In genomic region chr9:56550178-56550577, GRCm38 (mm10) we compare ENCODE assay signal across 29 mouse cellular contexts.
A peak's percentile ranks its signal among the peaks of the same experiment; 100 is the strongest.
DNase-seq lines count a peak whose midpoint lies in the region; ATAC-seq and TF ChIP-seq lines count a peak whose summit lies in the region.
"Had no signal": no experiment of that assay in that cellular context is flagged by ENCODE, and none has a peak within 500 bp of the region (broad histone marks: within the 10 kb centered on the region; RNA-seq: fewer than 3 reads in every experiment).

No protein-coding gene starts in this region.

- no peaks in the 10 kb centered on the region for H3K27me3 ChIP-seq in heart, adult 2 months (ENCODE audit: control insufficient read depth, insufficient read depth, low read length)
- no peaks in the 10 kb centered on the region for H3K27me3 ChIP-seq in heart, embryonic 11.5 days (ENCODE audit: control insufficient read depth, insufficient read depth, low read length)
- H3K27me3 ChIP-seq in embryonic facial prominence, embryonic 10.5 days (replicated peaks; ENCODE audit: low read depth, poor library complexity, severe bottlenecking), result peaks cover 10% of the 10 kb centered on the region; the same call in 1 of the 2 replicates
- H3K27me3 ChIP-seq: embryonic facial prominence, embryonic 13.5 days; forebrain, embryonic 15.5 days; heart, embryonic 15.5 days; hindbrain, embryonic 12.5 days; liver, embryonic 15.5 days; neural tube, embryonic 15.5 days; Patski had no signal

- H3K79me2 ChIP-seq in heart, adult 2 months (replicated peaks; ENCODE audit: control insufficient read depth, insufficient read depth, low read length), result no peaks in the 10 kb centered on the region

- H3K27ac ChIP-seq in heart, adult 2 months, result peak overlapping the region; percentile 59
- H3K27ac ChIP-seq in heart, embryonic 11.5 days (ENCODE audit: low read depth, low read length), result no peak overlapping the region
- 0 out of 2 replicates have a peak overlapping the region, but pooled peaks have one; percentile 0 for H3K27ac ChIP-seq in embryonic facial prominence, embryonic 10.5 days (replicated peaks)
- H3K27ac ChIP-seq: embryonic facial prominence, embryonic 13.5 days; forebrain, embryonic 10.5 days; forebrain, embryonic 15.5 days; heart, embryonic 15.5 days; hindbrain, embryonic 12.5 days; limb, embryonic 12.5 days; liver, embryonic 15.5 days; midbrain, embryonic 13.5 days; neural tube, embryonic 15.5 days had no signal

- H3K4me3 ChIP-seq in heart, adult 2 months, result no peak overlapping the region
- no peak overlapping the region for H3K4me3 ChIP-seq in heart, embryonic 11.5 days (ENCODE audit: low read depth, low read length)
- H3K4me3 ChIP-seq in embryonic facial prominence, embryonic 10.5 days, result no peak overlapping the region
- H3K4me3 ChIP-seq: embryonic facial prominence, embryonic 13.5 days; forebrain, embryonic 10.5 days; forebrain, embryonic 15.5 days; heart, embryonic 15.5 days; hindbrain, embryonic 12.5 days; limb, embryonic 12.5 days; liver, embryonic 15.5 days; midbrain, embryonic 13.5 days; neural tube, embryonic 15.5 days had no signal

- H3K9ac ChIP-seq in heart, adult 2 months (ENCODE audit: low read depth, low read length), result peak overlapping the region; percentile 28; the same call in 1 of the 2 replicates
- H3K9ac ChIP-seq in heart, embryonic 11.5 days (ENCODE audit: low read depth, low read length), result no peak overlapping the region
- H3K9ac ChIP-seq: embryonic facial prominence, embryonic 13.5 days; forebrain, embryonic 15.5 days; heart, embryonic 15.5 days; hindbrain, embryonic 12.5 days; limb, embryonic 12.5 days; liver, embryonic 15.5 days; lung, embryonic 14.5 days; midbrain, embryonic 13.5 days; neural tube, embryonic 15.5 days had no signal

- peaks cover 24% of the 10 kb centered on the region for H3K4me1 ChIP-seq in heart, adult 2 months (ENCODE audit: control insufficient read depth, insufficient read depth, low read length)
- peaks cover 13% of the 10 kb centered on the region for H3K4me1 ChIP-seq in heart, embryonic 11.5 days (ENCODE audit: control insufficient read depth, insufficient read depth, low read length)
- peaks cover 59% of the 10 kb centered on the region for H3K4me1 ChIP-seq in embryonic facial prominence, embryonic 10.5 days

- no peak for TF ChIP-seq CTCF in heart, adult 2 months (IDR thresholded peaks at IDR 0.05)

- no peak for ATAC-seq in heart, embryonic 11.5 days (replicated peaks; ENCODE audit: insufficient number of reproducible peaks, low FRiP score, low TSS enrichment)
- ATAC-seq: forebrain, embryonic 15.5 days; intestine, embryonic 16.5 days; midbrain, embryonic 13.5 days; Patski had no signal

- intact Hi-C loops in heart, adult 2 months (cut with DNase I), result no loop called here

- H3K36me3 ChIP-seq in heart, adult 2 months (ENCODE audit: control insufficient read depth, insufficient read depth, low read length), result no peaks in the 10 kb centered on the region
- no peaks in the 10 kb centered on the region for H3K36me3 ChIP-seq in heart, embryonic 11.5 days (ENCODE audit: control insufficient read depth, insufficient read depth, low read length)
- H3K36me3 ChIP-seq in embryonic facial prominence, embryonic 10.5 days (replicated peaks), result no peaks in the 10 kb centered on the region
- H3K36me3 ChIP-seq: embryonic facial prominence, embryonic 13.5 days; forebrain, embryonic 10.5 days; forebrain, embryonic 15.5 days; heart, embryonic 15.5 days; hindbrain, embryonic 12.5 days; limb, embryonic 12.5 days; liver, embryonic 15.5 days; midbrain, embryonic 13.5 days; neural tube, embryonic 15.5 days had no signal

- no peaks in the 10 kb centered on the region for H3K9me3 ChIP-seq in heart, embryonic 11.5 days (replicated peaks; ENCODE audit: control insufficient read depth, low read length)
- no peaks in the 10 kb centered on the region for H3K9me3 ChIP-seq in embryonic facial prominence, embryonic 10.5 days
- H3K9me3 ChIP-seq: embryonic facial prominence, embryonic 13.5 days; forebrain, embryonic 10.5 days; forebrain, embryonic 15.5 days; heart, embryonic 15.5 days; hindbrain, embryonic 12.5 days; limb, embryonic 12.5 days; liver, embryonic 15.5 days; midbrain, embryonic 13.5 days; neural tube, embryonic 15.5 days had no signal

- no peak for TF ChIP-seq POLR2A in heart, adult 2 months (IDR thresholded peaks at IDR 0.05; ENCODE audit: insufficient read depth, low read depth, low read length)

- no peak overlapping the region for H3K4me2 ChIP-seq in heart, embryonic 11.5 days
- H3K4me2 ChIP-seq: embryonic facial prominence, embryonic 13.5 days; forebrain, embryonic 15.5 days; heart, embryonic 15.5 days; hindbrain, embryonic 12.5 days; limb, embryonic 12.5 days; liver, embryonic 15.5 days; lung, embryonic 14.5 days; midbrain, embryonic 13.5 days; neural tube, embryonic 15.5 days had no signal

- 56% methylated on average over 4 of the region's 4 CpGs for WGBS in heart, adult 2 months
- 52% methylated on average over 4 of the region's 4 CpGs for WGBS in heart, embryonic 11.5 days (ENCODE audit: insufficient replicate concordance)
- WGBS in embryonic facial prominence, embryonic 10.5 days, result 52% methylated on average over 4 of the region's 4 CpGs

- no peak for TF ChIP-seq EP300 in heart, adult 2 months (IDR thresholded peaks at IDR 0.05; ENCODE audit: insufficient read depth, low read depth, low read length)

- no peak for DNase-seq in heart, adult 2 months
- DNase-seq in thymus, postnatal 14 days, result peak; percentile 22
- DNase-seq in thymus, postnatal 25 days, result no peak
- no peak for DNase-seq in embryonic facial prominence, embryonic 10.5 days (ENCODE audit: low spot score)
- DNase-seq in kidney, adult 8-10 months, result no peak
- no peak for DNase-seq in ovary, adult 18-20 months (ENCODE audit: low spot score)
- DNase-seq: adrenal gland, postnatal 10 days; cerebellum, adult 11 months; cerebellum, adult 9-11 months; embryo, embryonic 11 days; kidney, adult 9 months; kidney, postnatal 14 days; layer of hippocampus, adult 9-11 months; lung, embryonic 14.5 days; lung, postnatal 14 days; right cerebral cortex, postnatal 25 days; spleen, adult 18-20 months had no signal
